Mouse (Mus musculus): ENCODE results near the gene Pitpna. TPM values are rescaled to one million over a fixed set of nuclear protein-coding genes. Genes with fewer than 3 reads are reported as not detected.

The Pitpna gene
- polyA plus RNA-seq, 1 experiment from 2014 or later: 69.8 TPM

- Histone ChIP-seq H3K9me3 (replicated peaks; ENCODE audit: low read length) (no peaks in the 10 kb centered on the region), H3K9ac (ENCODE audit: low read depth, low read length) (peak within 1 kb of the TSS; percentile 57), H3K4me2 (ENCODE audit: low read length) (peak within 1 kb of the TSS; percentile 58), H3K36me3 (ENCODE audit: insufficient read depth, low read length) (peaks cover 27% of the 10 kb centered on the region), H3K4me1 (replicated peaks; ENCODE audit: insufficient read depth, low read length) (peaks cover 8% of the 10 kb centered on the region), H3K4me3 (replicated peaks; ENCODE audit: low read depth, low read length) (peak within 1 kb of the TSS; percentile 61), H3K27ac (peak within 1 kb of the TSS; percentile 87), H3K27me3 (ENCODE audit: insufficient read depth, low read length) (no peaks in the 10 kb centered on the region)
- under 1% methylated on average over 53 of the region's 53 CpGs for whole genome bisulfite sequencing
- no peak for TF ChIP-seq CTCF (IDR thresholded peaks at IDR 0.05; ENCODE audit: low read depth)
- DNase-seq (ENCODE audit: low spot score) (peak; percentile 99), ATAC-seq (replicated peaks; ENCODE audit: low FRiP score, low read depth) (peak; percentile 96)
Measured at GRCm38 (mm10) chr11:75630645-75631229, 42.8 kb downstream of the Pitpna start, which contains the start of gene Inpp5k. TSS of gene Inpp5k (plus strand) at chr11:75630988.

DNA sequence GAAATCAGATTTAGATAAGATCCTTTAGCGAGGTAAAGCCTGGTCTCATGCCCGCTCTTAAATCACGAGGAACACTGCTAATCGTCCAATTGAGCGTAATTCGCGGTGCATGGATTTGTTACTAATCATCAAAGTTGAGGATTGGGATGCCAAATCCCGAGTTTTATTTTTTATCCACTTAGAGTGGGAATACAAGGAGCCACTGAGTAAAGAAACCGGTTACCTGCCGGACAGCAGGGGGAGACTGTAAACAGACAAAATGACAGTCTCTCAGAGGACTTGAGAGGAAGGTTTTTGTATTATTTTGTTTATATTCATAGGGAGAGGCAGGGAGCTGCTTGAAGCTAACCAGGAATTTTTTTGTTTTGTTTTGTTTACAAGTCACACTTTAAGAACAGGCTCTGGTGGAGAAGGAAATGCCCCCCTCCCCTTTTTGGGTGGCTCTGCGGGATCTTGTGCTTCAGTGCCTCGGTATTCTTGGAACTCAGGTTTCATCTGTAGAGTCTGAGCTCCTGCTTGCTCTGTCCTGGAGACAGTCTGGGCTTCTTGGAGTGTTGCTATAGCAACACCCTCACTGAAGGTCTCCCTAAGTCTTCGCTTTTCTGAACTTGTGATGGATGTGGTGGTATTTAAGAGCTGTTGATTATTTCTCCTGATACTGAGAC lies 43.8 kb downstream of the Pitpna start:
- no peak for ATAC-seq (replicated peaks; ENCODE audit: low FRiP score, low read depth)
- peak overlapping the region; percentile 78 for H3K27ac ChIP-seq

GRCm38 (mm10) chr11:75632921-75633320 lies 45.0 kb downstream of the Pitpna start:
- H3K4me1 ChIP-seq (replicated peaks; ENCODE audit: insufficient read depth, low read length): peaks cover 8% of the 10 kb centered on the region
- H3K4me2 ChIP-seq (ENCODE audit: low read length): no peak overlapping the region
- no peak for TF ChIP-seq CTCF (IDR thresholded peaks at IDR 0.05; ENCODE audit: low read depth)
- ATAC-seq (replicated peaks; ENCODE audit: low FRiP score, low read depth) (no peak), DNase-seq (ENCODE audit: low spot score) (no peak)
- H3K27me3 ChIP-seq (ENCODE audit: insufficient read depth, low read length): no peaks in the 10 kb centered on the region
- 78% methylated on average over 5 of the region's 5 CpGs for WGBS
- H3K9ac ChIP-seq (ENCODE audit: low read depth, low read length): no peak overlapping the region
- no peaks in the 10 kb centered on the region for H3K9me3 ChIP-seq (replicated peaks; ENCODE audit: low read length)
- H3K4me3 ChIP-seq (replicated peaks; ENCODE audit: low read depth, low read length): no peak overlapping the region
- H3K36me3 ChIP-seq (ENCODE audit: insufficient read depth, low read length): peaks cover 10% of the 10 kb centered on the region
- H3K27ac ChIP-seq: no peak overlapping the region

More for the DNA sequence above, 43.8 kb downstream of the Pitpna start:
- WGBS: 6% methylated on average over 13 of the region's 13 CpGs
- peak; percentile 76 for DNase-seq (ENCODE audit: low spot score)
- Histone ChIP-seq H3K4me1 (replicated peaks; ENCODE audit: insufficient read depth, low read length) (peaks cover 8% of the 10 kb centered on the region), H3K9ac (ENCODE audit: low read depth, low read length) (peak overlapping the region; percentile 57), H3K9me3 (replicated peaks; ENCODE audit: low read length) (no peaks in the 10 kb centered on the region), H3K27me3 (ENCODE audit: insufficient read depth, low read length) (no peaks in the 10 kb centered on the region), H3K36me3 (ENCODE audit: insufficient read depth, low read length) (peaks cover 21% of the 10 kb centered on the region), H3K4me3 (replicated peaks; ENCODE audit: low read depth, low read length) (peak overlapping the region; percentile 61), H3K4me2 (ENCODE audit: low read length) (peak overlapping the region; percentile 58)
- peak; percentile 68 for TF ChIP-seq CTCF (IDR thresholded peaks at IDR 0.05; ENCODE audit: low read depth)

DNA sequence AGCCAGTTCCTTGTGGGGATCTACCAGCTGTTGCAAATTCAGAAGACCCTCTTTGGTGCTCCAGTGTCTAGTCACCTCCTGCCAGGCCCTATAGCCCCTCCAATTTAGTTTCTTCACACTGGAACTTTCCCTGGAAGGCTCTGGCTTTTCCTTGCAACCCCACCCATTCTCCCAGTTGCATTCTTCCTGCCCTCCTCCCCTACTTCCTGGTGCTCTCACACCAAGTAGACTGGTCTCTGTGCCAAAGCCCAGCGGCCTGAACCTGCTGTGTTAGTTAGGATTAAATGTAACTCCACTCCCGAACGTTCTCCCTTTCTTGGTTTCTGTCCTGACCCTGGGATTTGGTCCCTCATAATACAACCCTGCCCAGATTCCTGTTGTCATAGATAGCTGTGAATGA lies 46.9 kb downstream of the Pitpna start:
- DNase-seq (ENCODE audit: low spot score) (no peak), ATAC-seq (replicated peaks; ENCODE audit: low FRiP score, low read depth) (no peak)
- Histone ChIP-seq H3K9ac (ENCODE audit: low read depth, low read length) (no peak overlapping the region), H3K36me3 (ENCODE audit: insufficient read depth, low read length) (peaks cover 12% of the 10 kb centered on the region; the same call in 1 of the 2 replicates), H3K27me3 (ENCODE audit: insufficient read depth, low read length) (no peaks in the 10 kb centered on the region), H3K4me2 (ENCODE audit: low read length) (no peak overlapping the region), H3K27ac (0 out of 2 replicates have a peak overlapping the region, but pooled peaks have one; percentile 65), H3K4me1 (replicated peaks; ENCODE audit: insufficient read depth, low read length) (peaks cover 8% of the 10 kb centered on the region), H3K4me3 (replicated peaks; ENCODE audit: low read depth, low read length) (no peak overlapping the region), H3K9me3 (replicated peaks; ENCODE audit: low read length) (no peaks in the 10 kb centered on the region)
- TF ChIP-seq CTCF (IDR thresholded peaks at IDR 0.05; ENCODE audit: low read depth): no peak
- WGBS: 54% methylated on average over 3 of the region's 3 CpGs

- no peak for ATAC-seq (replicated peaks; ENCODE audit: low FRiP score, low read depth)
- peak overlapping the region; percentile 65; the same call in 1 of the 2 replicates for H3K27ac ChIP-seq
- H3K9ac ChIP-seq (ENCODE audit: low read depth, low read length): no peak overlapping the region
- no peaks in the 10 kb centered on the region for H3K27me3 ChIP-seq (ENCODE audit: insufficient read depth, low read length)
- 31% methylated on average over 11 of the region's 11 CpGs for WGBS
- peaks cover 8% of the 10 kb centered on the region for H3K4me1 ChIP-seq (replicated peaks; ENCODE audit: insufficient read depth, low read length)
- DNase-seq (ENCODE audit: low spot score): peak; percentile 69
- TF ChIP-seq CTCF (IDR thresholded peaks at IDR 0.05; ENCODE audit: low read depth): no peak
- no peaks in the 10 kb centered on the region for H3K9me3 ChIP-seq (replicated peaks; ENCODE audit: low read length)
- peaks cover 12% of the 10 kb centered on the region; the same call in 1 of the 2 replicates for H3K36me3 ChIP-seq (ENCODE audit: insufficient read depth, low read length)
- H3K4me2 ChIP-seq (ENCODE audit: low read length): no peak overlapping the region
- no peak overlapping the region for H3K4me3 ChIP-seq (replicated peaks; ENCODE audit: low read depth, low read length)
Measured at GRCm38 (mm10) chr11:75635315-75635714, 47.4 kb downstream of the Pitpna start.

GRCm38 (mm10) chr11:75643323-75643722 lies 55.4 kb downstream of the Pitpna start:
- Histone ChIP-seq H3K9ac (ENCODE audit: low read depth, low read length) (no peak overlapping the region), H3K9me3 (replicated peaks; ENCODE audit: low read length) (no peaks in the 10 kb centered on the region), H3K4me1 (replicated peaks; ENCODE audit: insufficient read depth, low read length) (0 out of 2 replicates have a peak, but pooled peaks cover 5% of the 10 kb centered on the region), H3K27ac (no peak overlapping the region), H3K36me3 (ENCODE audit: insufficient read depth, low read length) (peaks cover 27% of the 10 kb centered on the region; the same call in 1 of the 2 replicates), H3K27me3 (ENCODE audit: insufficient read depth, low read length) (no peaks in the 10 kb centered on the region), H3K4me2 (ENCODE audit: low read length) (no peak overlapping the region), H3K4me3 (replicated peaks; ENCODE audit: low read depth, low read length) (no peak overlapping the region)
- peak; percentile 50 for ATAC-seq (replicated peaks; ENCODE audit: low FRiP score, low read depth)
- TF ChIP-seq CTCF (IDR thresholded peaks at IDR 0.05; ENCODE audit: low read depth): no peak
- 33% methylated on average over 5 of the region's 5 CpGs for WGBS
- peak; percentile 41 for DNase-seq (ENCODE audit: low spot score)

Data from kidney, postnatal 0 days (tissue).